Mouse (Mus musculus) ES-E14 (cell line): ENCODE results near the gene Pus10.

Source experiments
- CHD2 ChIP-seq: IDR thresholded peaks from 2 replicates; pipeline ENCODE4 v1.6.1; 2014; ENCODE audit warnings: mild to moderate bottlenecking, low read depth, low read length, inconsistent platforms
- ZNF384 ChIP-seq: IDR thresholded peaks from 2 replicates; pipeline ENCODE4 v1.6.1; 2012; ENCODE audit warnings: low read depth, low read length, inconsistent platforms

DNA sequence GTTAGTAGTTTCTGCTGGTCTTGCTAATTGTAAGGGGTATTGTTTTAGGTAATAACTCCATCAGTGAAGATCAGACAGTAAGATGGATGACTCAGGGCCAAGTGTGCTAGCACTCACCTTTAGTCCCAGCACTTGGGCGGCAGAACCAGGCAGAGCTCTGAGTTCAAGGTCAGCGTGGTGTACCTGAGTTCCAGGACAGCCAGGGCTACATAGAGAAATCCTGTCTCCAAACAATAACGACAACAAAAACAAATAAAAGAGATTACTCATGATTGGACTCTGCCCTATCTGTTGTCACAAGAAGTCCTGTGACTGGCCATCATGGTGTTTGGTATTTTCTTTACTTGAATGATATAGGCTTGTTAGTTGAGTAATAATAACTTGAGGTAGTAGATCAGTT lies 36.4 kb downstream of the Pus10 start:
- TF ChIP-seq ZNF384 (no peak), CHD2 (no peak)
